Mouse (Mus musculus): Measurements from ENCODE around the gene Samd7. TPM values are rescaled to one million over a fixed set of nuclear protein-coding genes. Genes with fewer than 3 reads are reported as not detected.

Gene Samd7
- polyA plus RNA-seq, 1 experiment from 2014 or later = not detected

DNA sequence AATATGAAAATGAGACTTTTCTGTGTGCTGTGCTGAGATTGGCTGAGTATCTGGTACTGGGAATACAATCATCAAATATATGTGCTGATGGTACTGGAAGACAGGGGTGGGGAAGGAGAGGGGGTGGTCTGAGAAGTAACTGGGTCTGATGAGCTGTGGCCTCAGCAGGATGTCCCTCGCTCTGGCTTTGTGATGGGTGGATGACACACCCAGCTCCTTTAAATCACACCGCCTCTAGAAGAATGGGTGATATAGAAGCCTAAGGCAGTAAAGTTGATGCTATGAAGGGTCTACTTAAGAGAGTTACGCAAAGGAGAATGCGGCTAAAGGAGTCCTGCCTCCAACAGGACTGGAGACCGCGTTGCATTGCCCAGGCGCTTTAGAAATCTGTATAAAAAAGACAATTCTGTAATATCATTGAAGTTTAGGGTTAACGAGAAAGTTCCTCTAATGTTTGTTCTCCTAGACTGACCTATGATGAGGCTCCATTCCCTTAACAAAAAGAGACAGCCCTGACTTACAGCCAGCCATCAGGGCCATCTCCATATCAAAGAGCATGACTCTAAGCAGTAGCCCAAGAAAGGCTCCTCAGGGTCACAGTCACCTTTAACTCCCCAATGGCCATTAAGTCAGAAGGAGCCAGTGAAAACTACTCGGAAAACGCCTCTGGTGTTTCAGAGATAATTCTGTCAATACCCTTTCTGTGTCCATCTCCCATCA lies 21.8 kb upstream of the Samd7 start:
- Histone ChIP-seq H3K4me3 (ENCODE audit: low read depth, low read length) (no peak overlapping the region), H3K9ac (ENCODE audit: low read length) (no peak overlapping the region), H3K27me3 (ENCODE audit: control insufficient read depth, insufficient read depth, low read length) (no peaks in the 10 kb centered on the region), H3K9me3 (ENCODE audit: control insufficient read depth, low read length) (no peaks in the 10 kb centered on the region), H3K4me2 (replicated peaks; ENCODE audit: low read depth) (no peak overlapping the region), H3K36me3 (ENCODE audit: control insufficient read depth, insufficient read depth, low read length) (no peaks in the 10 kb centered on the region), H3K4me1 (replicated peaks; ENCODE audit: control insufficient read depth, insufficient read depth) (no peaks in the 10 kb centered on the region), H3K27ac (replicated peaks) (no peak overlapping the region)
- WGBS = 75% methylated on average over 10 of the region's 10 CpGs
- TF ChIP-seq CTCF (IDR thresholded peaks at IDR 0.05; ENCODE audit: low read depth) (no peak), EP300 (optimal IDR thresholded peaks at IDR 0.05) (no peak)
- DNase-seq (ENCODE audit: low spot score) (no peak), ATAC-seq (ENCODE audit: low FRiP score, low TSS enrichment) (no peak)

DNA sequence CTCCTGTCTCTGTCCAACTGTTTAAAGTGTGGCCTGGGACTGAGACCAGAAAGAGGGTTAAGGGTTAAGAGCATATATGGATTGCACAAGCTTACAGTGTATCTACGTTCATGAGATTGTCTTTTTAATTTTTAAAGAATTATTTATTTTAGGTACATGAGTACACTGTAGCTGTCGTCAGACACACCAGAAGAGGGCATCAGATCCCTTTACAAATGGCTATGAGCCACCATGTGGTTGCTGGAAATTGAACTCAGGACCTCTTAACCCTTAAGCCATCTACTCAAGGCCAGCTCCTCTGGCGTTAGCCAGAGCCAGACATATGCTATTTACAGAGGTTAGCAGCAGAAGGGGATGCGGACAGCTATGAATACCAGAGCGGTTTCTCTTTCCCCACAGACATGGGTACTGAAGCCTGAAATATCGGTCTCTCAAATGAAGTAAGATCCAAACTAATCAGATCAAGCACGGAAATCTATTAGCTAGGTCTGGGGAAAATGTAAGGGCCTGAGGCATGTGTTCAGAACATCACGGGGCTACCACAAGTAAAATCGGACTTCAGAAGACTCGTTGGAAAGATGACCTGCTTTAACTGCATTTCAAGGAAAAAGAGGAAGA lies 21.1 kb upstream of the Samd7 start:
- Histone ChIP-seq H3K27me3 (ENCODE audit: control insufficient read depth, insufficient read depth, low read length) (no peaks in the 10 kb centered on the region), H3K4me1 (replicated peaks; ENCODE audit: control insufficient read depth, insufficient read depth) (no peaks in the 10 kb centered on the region), H3K36me3 (ENCODE audit: control insufficient read depth, insufficient read depth, low read length) (no peaks in the 10 kb centered on the region), H3K4me3 (ENCODE audit: low read depth, low read length) (no peak overlapping the region), H3K9ac (ENCODE audit: low read length) (no peak overlapping the region), H3K9me3 (ENCODE audit: control insufficient read depth, low read length) (no peaks in the 10 kb centered on the region), H3K27ac (replicated peaks) (no peak overlapping the region), H3K4me2 (replicated peaks; ENCODE audit: low read depth) (no peak overlapping the region)
- DNase-seq (ENCODE audit: low spot score) (no peak), ATAC-seq (ENCODE audit: low FRiP score, low TSS enrichment) (no peak)
- TF ChIP-seq EP300 (optimal IDR thresholded peaks at IDR 0.05) = no peak
- peak; percentile 21; the same call in 1 of the 2 replicates for TF ChIP-seq CTCF (IDR thresholded peaks at IDR 0.05; ENCODE audit: low read depth)
- 75% methylated on average over 10 of the region's 10 CpGs for WGBS

DNA sequence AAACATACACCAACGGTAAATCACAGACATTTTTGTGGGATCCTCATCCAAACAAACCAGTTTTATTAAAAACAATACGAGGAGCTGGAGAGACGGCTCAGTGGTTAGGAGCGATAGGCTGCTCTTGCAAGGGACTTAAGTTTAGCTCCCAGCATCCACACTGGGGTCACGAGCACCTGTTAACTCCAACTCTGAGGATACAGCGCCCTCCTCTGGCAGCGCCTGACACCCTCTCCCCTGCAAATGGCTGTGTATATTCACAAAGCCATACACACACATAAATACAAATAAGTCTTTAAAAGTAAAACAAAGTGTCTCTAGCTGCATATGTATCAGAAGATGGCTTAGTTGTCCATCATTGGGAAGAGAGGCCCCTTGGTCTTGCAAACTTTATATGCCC lies 20.6 kb upstream of the Samd7 start:
- ATAC-seq (ENCODE audit: low FRiP score, low TSS enrichment) (no peak), DNase-seq (ENCODE audit: low spot score) (no peak)
- Histone ChIP-seq H3K4me3 (ENCODE audit: low read depth, low read length) (no peak overlapping the region), H3K9me3 (ENCODE audit: control insufficient read depth, low read length) (no peaks in the 10 kb centered on the region), H3K4me2 (replicated peaks; ENCODE audit: low read depth) (no peak overlapping the region), H3K27ac (replicated peaks) (no peak overlapping the region), H3K4me1 (replicated peaks; ENCODE audit: control insufficient read depth, insufficient read depth) (no peaks in the 10 kb centered on the region), H3K36me3 (ENCODE audit: control insufficient read depth, insufficient read depth, low read length) (no peaks in the 10 kb centered on the region), H3K27me3 (ENCODE audit: control insufficient read depth, insufficient read depth, low read length) (no peaks in the 10 kb centered on the region), H3K9ac (ENCODE audit: low read length) (no peak overlapping the region)
- TF ChIP-seq CTCF (IDR thresholded peaks at IDR 0.05; ENCODE audit: low read depth) (peak; percentile 48), EP300 (optimal IDR thresholded peaks at IDR 0.05) (no peak)
- WGBS = 77% methylated on average over 7 of the region's 7 CpGs

DNA sequence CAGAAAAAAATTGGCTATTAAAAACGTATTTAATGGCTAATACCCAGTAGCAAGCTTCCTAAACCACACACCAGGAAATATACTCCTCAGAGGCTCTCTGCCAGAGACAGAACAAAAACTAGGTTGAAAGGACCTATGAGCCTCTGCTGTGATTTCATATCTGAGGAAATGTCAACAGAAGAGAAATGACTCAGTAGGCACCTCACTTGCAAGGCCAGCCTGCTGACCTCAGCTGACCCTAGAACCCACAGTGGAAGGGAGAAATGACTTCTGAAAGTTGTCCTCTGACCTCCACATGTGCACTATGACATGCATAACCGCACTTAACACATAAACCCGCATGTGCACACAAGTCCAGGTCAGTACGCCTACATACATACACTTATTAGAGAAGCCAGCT lies 18.9 kb upstream of the Samd7 start:
- no peak overlapping the region for H3K4me2 ChIP-seq (replicated peaks; ENCODE audit: low read depth)
- H3K9me3 ChIP-seq (ENCODE audit: control insufficient read depth, low read length) = no peaks in the 10 kb centered on the region
- TF ChIP-seq CTCF (IDR thresholded peaks at IDR 0.05; ENCODE audit: low read depth) (no peak), EP300 (optimal IDR thresholded peaks at IDR 0.05) (no peak)
- H3K36me3 ChIP-seq (ENCODE audit: control insufficient read depth, insufficient read depth, low read length) = no peaks in the 10 kb centered on the region
- H3K9ac ChIP-seq (ENCODE audit: low read length) = no peak overlapping the region
- H3K27me3 ChIP-seq (ENCODE audit: control insufficient read depth, insufficient read depth, low read length) = no peaks in the 10 kb centered on the region
- no peaks in the 10 kb centered on the region for H3K4me1 ChIP-seq (replicated peaks; ENCODE audit: control insufficient read depth, insufficient read depth)
- H3K4me3 ChIP-seq (ENCODE audit: low read depth, low read length) = no peak overlapping the region
- ATAC-seq (ENCODE audit: low FRiP score, low TSS enrichment) (peak; percentile 80; the same call in 1 of the 2 replicates), DNase-seq (ENCODE audit: low spot score) (peak; percentile 51)
- no peak overlapping the region for H3K27ac ChIP-seq (replicated peaks)
- WGBS = 65% methylated on average over 4 of the region's 4 CpGs

DNA sequence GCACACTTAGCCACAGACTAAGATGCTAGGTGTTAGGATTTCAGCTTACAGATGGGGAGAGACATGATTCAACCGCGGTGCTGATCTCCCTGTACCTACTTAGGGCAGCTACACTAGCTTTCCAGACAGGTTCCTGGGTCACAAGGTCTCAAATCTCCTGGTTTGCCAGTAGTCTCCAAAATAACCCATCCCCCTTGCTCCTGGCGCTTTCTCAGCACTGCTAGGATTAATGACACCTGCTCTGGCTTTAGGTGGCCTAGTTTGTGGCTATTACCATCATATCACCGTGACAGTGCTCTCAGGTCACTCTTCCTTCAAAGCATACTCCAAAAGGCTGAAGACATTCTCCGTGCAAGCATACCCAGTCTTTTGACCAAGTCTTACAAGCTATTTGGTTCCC lies 17.0 kb upstream of the Samd7 start:
- no peaks in the 10 kb centered on the region for H3K36me3 ChIP-seq (ENCODE audit: control insufficient read depth, insufficient read depth, low read length)
- no peak overlapping the region for H3K4me2 ChIP-seq (replicated peaks; ENCODE audit: low read depth)
- H3K27ac ChIP-seq (replicated peaks) = no peak overlapping the region
- no peaks in the 10 kb centered on the region for H3K4me1 ChIP-seq (replicated peaks; ENCODE audit: control insufficient read depth, insufficient read depth)
- WGBS = 80% methylated on average over 5 of the region's 5 CpGs
- TF ChIP-seq EP300 (optimal IDR thresholded peaks at IDR 0.05) (no peak), CTCF (IDR thresholded peaks at IDR 0.05; ENCODE audit: low read depth) (no peak)
- no peak for DNase-seq (ENCODE audit: low spot score)
- H3K9ac ChIP-seq (ENCODE audit: low read length) = no peak overlapping the region
- no peak for ATAC-seq (ENCODE audit: low FRiP score, low TSS enrichment)
- H3K4me3 ChIP-seq (ENCODE audit: low read depth, low read length) = no peak overlapping the region
- no peaks in the 10 kb centered on the region for H3K9me3 ChIP-seq (ENCODE audit: control insufficient read depth, low read length)
- no peaks in the 10 kb centered on the region for H3K27me3 ChIP-seq (ENCODE audit: control insufficient read depth, insufficient read depth, low read length)

DNA sequence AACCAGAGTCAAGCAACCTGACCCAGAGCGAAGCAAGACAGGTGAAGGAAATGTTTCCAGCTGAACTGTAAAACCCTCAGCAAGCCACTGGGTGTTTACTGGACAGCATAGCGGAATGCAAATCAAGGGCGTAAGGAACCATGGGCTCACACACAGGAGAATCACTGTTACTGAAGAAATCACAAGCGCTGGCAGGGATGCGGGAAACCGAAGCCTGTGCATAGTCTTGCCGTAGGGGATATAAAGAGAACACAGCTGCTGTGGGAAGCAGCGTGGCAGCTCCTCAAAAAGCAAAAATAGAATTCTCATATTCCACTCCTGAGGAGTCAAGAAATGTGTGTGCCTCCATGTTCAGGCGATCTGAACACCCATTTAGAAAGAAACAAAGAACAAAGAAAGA lies 9.3 kb upstream of the Samd7 start:
- Histone ChIP-seq H3K9me3 (ENCODE audit: control insufficient read depth, low read length) (no peaks in the 10 kb centered on the region), H3K4me2 (replicated peaks; ENCODE audit: low read depth) (no peak overlapping the region), H3K27ac (replicated peaks) (no peak overlapping the region), H3K27me3 (ENCODE audit: control insufficient read depth, insufficient read depth, low read length) (no peaks in the 10 kb centered on the region), H3K36me3 (ENCODE audit: control insufficient read depth, insufficient read depth, low read length) (no peaks in the 10 kb centered on the region), H3K4me1 (replicated peaks; ENCODE audit: control insufficient read depth, insufficient read depth) (no peaks in the 10 kb centered on the region), H3K9ac (ENCODE audit: low read length) (no peak overlapping the region), H3K4me3 (ENCODE audit: low read depth, low read length) (no peak overlapping the region)
- DNase-seq (ENCODE audit: low spot score) = no peak
- WGBS = 69% methylated on average over 9 of the region's 9 CpGs
- TF ChIP-seq EP300 (optimal IDR thresholded peaks at IDR 0.05) (no peak), CTCF (IDR thresholded peaks at IDR 0.05; ENCODE audit: low read depth) (no peak)
- ATAC-seq (ENCODE audit: low FRiP score, low TSS enrichment) = no peak

Data from stomach, postnatal 0 days (tissue).